Mouse (Mus musculus): ENCODE results near the gene Syt16. TPM values are rescaled to one million over a fixed set of nuclear protein-coding genes. Genes with fewer than 3 reads are reported as not detected.

Gene Syt16
- total and polyA plus RNA-seq, 3 experiments = 0.05 TPM; not detected in 2

DNA sequence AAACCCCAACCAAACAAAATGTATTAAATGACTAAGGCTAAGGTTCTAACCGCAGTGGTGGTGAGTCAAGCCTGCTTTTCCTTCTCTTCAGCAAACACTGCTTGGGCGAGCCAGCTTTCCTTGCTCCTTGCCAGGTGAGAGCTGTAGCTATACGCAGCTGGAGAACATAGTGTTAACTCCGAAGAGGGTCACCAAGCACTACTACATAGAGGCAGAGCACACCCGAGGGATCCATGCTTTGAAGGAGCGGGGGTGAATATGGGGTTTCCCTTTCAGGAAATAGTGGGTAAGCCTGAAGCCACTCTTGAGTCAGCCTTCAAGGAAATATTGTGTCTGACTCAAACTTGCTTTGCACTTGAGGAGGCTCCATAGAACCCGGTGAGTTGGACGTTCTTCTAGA lies 95.6 kb downstream of the Syt16 start:
- Histone ChIP-seq H3K36me3 (replicated peaks in 1 of 2; ENCODE audit: control insufficient read depth in 1 of 2, insufficient read depth in 1 of 2, low read length in 1 of 2) (no peaks in the 10 kb centered on the region), H3K9ac (ENCODE audit: insufficient read depth, low read depth) (no peak overlapping the region), H3K4me2 (ENCODE audit: insufficient read depth, low read depth, poor library complexity, severe bottlenecking) (peak overlapping the region; percentile 38; the same call in 1 of the 2 replicates), H3K79me2 (replicated peaks; ENCODE audit: control insufficient read depth, extremely low read depth, insufficient read depth, poor library complexity, severe bottlenecking) (no peaks in the 10 kb centered on the region), H3K4me3 (replicated peaks in 1 of 3; ENCODE audit: low read depth in 2 of 3, low read length in 2 of 3, poor library complexity in 1 of 3) (no peak overlapping the region), H3K27me3 (replicated peaks) (no peaks in the 10 kb centered on the region), H3K4me1 (ENCODE audit: control insufficient read depth in 1 of 2, insufficient read depth in 2 of 2) (peaks cover 3 to 13% of the 10 kb centered on the region in 2 experiments; a peak in 2 of 4 replicates), H3K9me3 (replicated peaks; ENCODE audit: low read length) (no peaks in the 10 kb centered on the region), H3K27ac (ENCODE audit: insufficient read depth, low read depth) (no peak overlapping the region)
- TF ChIP-seq USF2 (conservative IDR thresholded peaks at IDR 0.05; ENCODE audit: low read depth, low read length) (no peak), TBP (conservative IDR thresholded peaks at IDR 0.05; ENCODE audit: low read depth, low read length) (peak; percentile 72), CHD2 (IDR thresholded peaks at IDR 0.05; ENCODE audit: low read length) (no peak), USF1 (IDR thresholded peaks at IDR 0.05; ENCODE audit: low read depth, low read length) (no peak)
- in situ Hi-C loops (cut with MboI; ENCODE audit: low pct_ligation_motif_present, low pct_unique_long_range_greater_than_20kb, low sequenced_read_pairs) = no loop called here
- DNase-seq (ENCODE audit: extremely low read depth) = peak; percentile 21
- dilution Hi-C loops (cut with MboI; ENCODE audit: extremely low pct_ligation_motif_present, extremely low pct_unique_long_range_greater_than_20kb, low sequenced_read_pairs) = no loop called here

DNA sequence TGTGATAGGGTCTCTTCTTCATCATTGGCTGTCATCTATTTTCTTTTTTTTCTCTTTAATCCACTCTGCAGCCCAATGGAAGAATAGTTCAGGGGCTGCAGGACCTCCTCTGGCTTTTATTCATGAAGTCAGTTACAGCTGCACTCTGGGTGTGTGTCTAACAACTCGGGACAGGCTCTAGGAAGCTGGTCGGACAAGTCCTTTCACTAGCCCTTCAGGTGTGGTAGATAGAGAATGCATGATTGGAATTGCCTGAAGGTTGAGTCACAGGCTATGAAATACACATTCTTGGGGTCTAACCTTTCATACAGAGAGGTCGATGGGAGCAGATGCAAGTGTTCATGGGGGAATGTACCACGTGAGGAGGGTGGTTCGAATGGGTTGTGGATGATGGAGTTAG lies 97.2 kb downstream of the Syt16 start:
- dilution Hi-C loops (cut with MboI; ENCODE audit: extremely low pct_ligation_motif_present, extremely low pct_unique_long_range_greater_than_20kb, low sequenced_read_pairs) = no loop called here

DNA sequence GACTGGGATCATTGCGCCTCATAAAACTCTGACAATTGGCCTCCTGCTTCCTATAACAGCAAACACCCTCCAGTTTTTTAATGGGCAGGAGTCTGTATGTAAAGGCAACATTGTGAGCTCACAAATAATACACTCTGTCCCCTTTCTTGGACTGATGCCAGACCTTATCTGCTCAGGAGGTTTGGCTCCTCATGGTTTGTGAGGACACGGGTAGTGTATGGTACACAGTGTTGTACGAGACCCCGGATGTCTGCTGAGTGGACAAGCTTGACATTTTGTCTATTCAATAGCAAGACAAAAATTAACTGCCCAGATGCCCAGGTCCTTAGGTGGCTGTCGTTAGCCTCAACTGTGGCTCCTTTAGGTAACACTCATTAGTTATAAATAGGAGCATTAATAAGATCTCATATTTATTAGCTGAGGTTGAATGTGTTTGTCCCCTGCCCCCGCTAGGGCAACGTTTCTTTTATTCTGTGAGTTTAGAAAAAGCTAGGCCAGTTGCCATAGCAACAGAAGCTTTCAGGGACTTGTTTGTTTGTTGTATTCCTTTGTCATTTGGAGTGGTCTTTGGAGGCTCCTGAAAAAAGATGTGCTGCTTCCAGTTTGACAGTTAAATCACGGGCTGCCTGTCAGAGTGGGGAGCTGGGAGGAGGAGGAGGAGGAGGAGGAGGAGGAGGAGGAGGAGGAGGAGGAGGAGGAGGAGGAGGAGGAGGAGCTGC lies 101.3 kb downstream of the Syt16 start:
- Histone ChIP-seq H3K36me3 (replicated peaks in 1 of 2; ENCODE audit: control insufficient read depth in 1 of 2, insufficient read depth in 1 of 2, low read length in 1 of 2) (no peaks in the 10 kb centered on the region), H3K27me3 (replicated peaks) (no peaks in the 10 kb centered on the region), H3K79me2 (replicated peaks; ENCODE audit: control insufficient read depth, extremely low read depth, insufficient read depth, poor library complexity, severe bottlenecking) (no peaks in the 10 kb centered on the region), H3K9me3 (replicated peaks; ENCODE audit: low read length) (no peaks in the 10 kb centered on the region), H3K4me3 (replicated peaks in 1 of 3; ENCODE audit: low read depth in 2 of 3, low read length in 2 of 3, poor library complexity in 1 of 3) (no peak overlapping the region), H3K9ac (ENCODE audit: insufficient read depth, low read depth) (no peak overlapping the region), H3K4me1 (ENCODE audit: control insufficient read depth in 1 of 2, insufficient read depth in 2 of 2) (peaks cover 3 to 6% of the 10 kb centered on the region in 2 experiments; a peak in 1 of 4 replicates), H3K27ac (ENCODE audit: insufficient read depth, low read depth) (no peak overlapping the region), H3K4me2 (ENCODE audit: insufficient read depth, low read depth, poor library complexity, severe bottlenecking) (no peak overlapping the region)
- dilution Hi-C loops (cut with MboI; ENCODE audit: extremely low pct_ligation_motif_present, extremely low pct_unique_long_range_greater_than_20kb, low sequenced_read_pairs) (no loop called here), in situ Hi-C loops (cut with MboI; ENCODE audit: low pct_ligation_motif_present, low pct_unique_long_range_greater_than_20kb, low sequenced_read_pairs) (no loop called here)
- DNase-seq (ENCODE audit: extremely low read depth) = no peak
- TF ChIP-seq E2F4 (IDR thresholded peaks at IDR 0.05; ENCODE audit: insufficient replicate concordance, low read depth, low read length) = no peak
- no peak for TF ChIP-seq MAX (IDR thresholded peaks at IDR 0.05; ENCODE audit: low read length)
- TF ChIP-seq TCF12 (IDR thresholded peaks at IDR 0.05; ENCODE audit: low read depth, low read length) = no peak
- no peak for TF ChIP-seq ELF1 (IDR thresholded peaks at IDR 0.05; ENCODE audit: low read depth, low read length)

More for the DNA sequence above, 97.2 kb downstream of the Syt16 start:
- no peak overlapping the region for H3K9ac ChIP-seq (ENCODE audit: insufficient read depth, low read depth)
- no peak overlapping the region for H3K4me2 ChIP-seq (ENCODE audit: insufficient read depth, low read depth, poor library complexity, severe bottlenecking)
- H3K27ac ChIP-seq (ENCODE audit: insufficient read depth, low read depth) = no peak overlapping the region
- H3K4me1 ChIP-seq (ENCODE audit: control insufficient read depth in 1 of 2, insufficient read depth in 2 of 2) = peaks cover 3 to 13% of the 10 kb centered on the region in 2 experiments; a peak in 2 of 4 replicates
- no peak for DNase-seq (ENCODE audit: extremely low read depth)
- H3K36me3 ChIP-seq (replicated peaks in 1 of 2; ENCODE audit: control insufficient read depth in 1 of 2, insufficient read depth in 1 of 2, low read length in 1 of 2) = no peaks in the 10 kb centered on the region
- no peak overlapping the region for H3K4me3 ChIP-seq (replicated peaks in 1 of 3; ENCODE audit: low read depth in 2 of 3, low read length in 2 of 3, poor library complexity in 1 of 3)
- in situ Hi-C loops (cut with MboI; ENCODE audit: low pct_ligation_motif_present, low pct_unique_long_range_greater_than_20kb, low sequenced_read_pairs) = no loop called here
- no peaks in the 10 kb centered on the region for H3K9me3 ChIP-seq (replicated peaks; ENCODE audit: low read length)
- no peaks in the 10 kb centered on the region for H3K79me2 ChIP-seq (replicated peaks; ENCODE audit: control insufficient read depth, extremely low read depth, insufficient read depth, poor library complexity, severe bottlenecking)
- TF ChIP-seq EP300 (IDR thresholded peaks at IDR 0.05; ENCODE audit: low read length) = no peak
- no peak for TF ChIP-seq ZKSCAN1 (IDR thresholded peaks at IDR 0.05; ENCODE audit: borderline replicate concordance, low read depth, low read length)
- TF ChIP-seq MEF2A (IDR thresholded peaks at IDR 0.05; ENCODE audit: borderline replicate concordance, low read depth, low read length) = no peak
- TF ChIP-seq ETS1 (conservative IDR thresholded peaks at IDR 0.05; ENCODE audit: low read depth, low read length) = no peak
- TF ChIP-seq UBTF (IDR thresholded peaks at IDR 0.05; ENCODE audit: low read depth, low read length) = no peak
- no peak for TF ChIP-seq ZNF384 (IDR thresholded peaks at IDR 0.05; ENCODE audit: low read depth, low read length)
- no peak for TF ChIP-seq NELFE (IDR thresholded peaks at IDR 0.05; ENCODE audit: low read depth, low read length)
- no peak for TF ChIP-seq SMC3 (IDR thresholded peaks at IDR 0.05; ENCODE audit: low read depth, low read length)
- no peak for TF ChIP-seq TCF12 (IDR thresholded peaks at IDR 0.05; ENCODE audit: low read depth, low read length)
- H3K27me3 ChIP-seq (replicated peaks) = no peaks in the 10 kb centered on the region
